Mouse (Mus musculus): Measurements from ENCODE around the gene Kcnj8. TPM values are rescaled to one million over a fixed set of nuclear protein-coding genes. Genes with fewer than 3 reads are reported as not detected.
A peak's percentile ranks its signal among the peaks of the same experiment; 100 is the strongest.
"Not testable (repeated sequence)": the region's sequence is repeated elsewhere in the genome, so short reads cannot be mapped to it uniquely, and the experiment has no call there.

Kcnj8 gene
- polyA plus RNA-seq, 1 experiment = not detected

GRCm38 (mm10) chr6:142533412-142533811 is 38.0 kb downstream of the Kcnj8 start:
- no peaks in the 10 kb centered on the region for H3K36me3 ChIP-seq (replicated peaks; ENCODE audit: low read length)
- H3K9me3 ChIP-seq = peaks cover 7% of the 10 kb centered on the region
- H3K4me1 ChIP-seq = peaks cover 2% of the 10 kb centered on the region; the same call in 1 of the 2 replicates
- no peak overlapping the region for H3K4me3 ChIP-seq (replicated peaks)
- H3K27me3 ChIP-seq (replicated peaks) = no peaks in the 10 kb centered on the region
- no peak for TF ChIP-seq FLI1 (IDR thresholded peaks at IDR 0.05; ENCODE audit: low read length)
- no peak for TF ChIP-seq GATA1 (IDR thresholded peaks at IDR 0.05; ENCODE audit: borderline replicate concordance, low read length)

DNA sequence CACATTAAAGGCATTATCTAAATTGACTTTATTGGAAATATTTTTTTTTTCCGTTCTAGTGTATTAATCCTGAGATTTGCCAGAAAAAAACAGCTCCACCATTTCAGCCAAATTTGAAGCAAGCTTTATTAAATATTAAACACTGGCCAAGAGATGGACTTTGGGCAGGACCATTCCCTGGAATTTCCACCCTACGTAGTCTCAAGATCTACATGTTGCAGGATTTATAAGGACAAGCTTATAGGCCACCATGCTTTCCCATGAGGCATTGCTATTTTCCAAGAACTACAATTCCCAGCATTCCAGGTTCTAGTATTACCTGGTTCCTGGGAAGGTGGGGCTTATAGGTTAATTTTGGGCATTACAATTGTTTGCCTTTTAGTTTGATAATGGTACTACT is 38.7 kb downstream of the Kcnj8 start:
- H3K9me3 ChIP-seq = peaks cover 7% of the 10 kb centered on the region
- no peaks in the 10 kb centered on the region for H3K4me1 ChIP-seq
- no peaks in the 10 kb centered on the region for H3K27me3 ChIP-seq (replicated peaks)
- H3K36me3 ChIP-seq (replicated peaks; ENCODE audit: low read length) = no peaks in the 10 kb centered on the region
- no peak overlapping the region for H3K4me3 ChIP-seq (replicated peaks)
- TF ChIP-seq FLI1 (IDR thresholded peaks at IDR 0.05; ENCODE audit: low read length) = no peak
- TF ChIP-seq GATA1 (IDR thresholded peaks at IDR 0.05; ENCODE audit: borderline replicate concordance, low read length) = no peak

- Histone ChIP-seq H3K4me3 (replicated peaks) (no peak overlapping the region), H3K36me3 (replicated peaks; ENCODE audit: low read length) (no peaks in the 10 kb centered on the region), H3K4me1 (no peaks in the 10 kb centered on the region), H3K27me3 (replicated peaks) (no peaks in the 10 kb centered on the region), H3K9me3 (peaks cover 7% of the 10 kb centered on the region)
- TF ChIP-seq FLI1 (IDR thresholded peaks at IDR 0.05; ENCODE audit: low read length) (no peak), GATA1 (IDR thresholded peaks at IDR 0.05; ENCODE audit: borderline replicate concordance, low read length) (no peak)
These were observed 39.3 kb downstream of the Kcnj8 start for GRCm38 (mm10) chr6:142532141-142532540.

DNA sequence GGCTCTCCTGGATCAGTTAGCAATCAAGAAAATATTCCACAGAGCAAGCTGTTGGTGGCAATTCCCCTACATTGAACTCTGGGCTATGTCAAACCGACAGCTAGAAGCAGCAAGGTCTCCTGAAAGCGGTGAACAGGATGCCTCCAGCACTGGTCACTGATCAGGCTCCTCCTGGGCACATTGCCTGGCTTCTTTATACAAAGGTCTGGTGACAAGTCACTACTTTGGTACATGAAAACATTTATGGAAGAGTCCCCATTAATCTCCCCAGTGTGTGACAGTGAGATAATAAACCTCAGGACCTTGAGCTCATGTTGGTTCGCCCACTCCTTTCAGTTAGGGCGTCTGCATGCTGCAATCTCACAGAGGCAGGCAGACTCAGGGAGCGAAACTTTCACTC is 41.0 kb downstream of the Kcnj8 start:
- H3K9me3 ChIP-seq = peaks cover 7% of the 10 kb centered on the region
- H3K4me3 ChIP-seq (replicated peaks) = no peak overlapping the region
- no peaks in the 10 kb centered on the region; the same call in 1 of the 2 replicates for H3K4me1 ChIP-seq
- no peak for TF ChIP-seq FLI1 (IDR thresholded peaks at IDR 0.05; ENCODE audit: low read length)
- TF ChIP-seq GATA1 (IDR thresholded peaks at IDR 0.05; ENCODE audit: borderline replicate concordance, low read length) = no peak
- H3K27me3 ChIP-seq (replicated peaks) = no peaks in the 10 kb centered on the region
- H3K36me3 ChIP-seq (replicated peaks; ENCODE audit: low read length) = no peaks in the 10 kb centered on the region

- Histone ChIP-seq H3K27me3 (replicated peaks) (no peaks in the 10 kb centered on the region), H3K4me3 (replicated peaks) (no peak overlapping the region), H3K9me3 (peaks cover 6% of the 10 kb centered on the region), H3K4me1 (peaks cover 2% of the 10 kb centered on the region; the same call in 1 of the 2 replicates), H3K36me3 (replicated peaks; ENCODE audit: low read length) (no peaks in the 10 kb centered on the region)
- no peak for TF ChIP-seq GATA1 (IDR thresholded peaks at IDR 0.05; ENCODE audit: borderline replicate concordance, low read length)
- no peak for TF ChIP-seq FLI1 (IDR thresholded peaks at IDR 0.05; ENCODE audit: low read length)
These were observed 41.7 kb downstream of the Kcnj8 start for GRCm38 (mm10) chr6:142529680-142530079.

- peaks cover 5% of the 10 kb centered on the region for H3K27me3 ChIP-seq (replicated peaks)
- TF ChIP-seq FLI1 (IDR thresholded peaks at IDR 0.05; ENCODE audit: low read length) (no peak), GATA1 (IDR thresholded peaks at IDR 0.05; ENCODE audit: borderline replicate concordance, low read length) (no peak)
- H3K9me3 ChIP-seq = no peaks in the 10 kb centered on the region
- peaks cover 7% of the 10 kb centered on the region; the same call in 1 of the 2 replicates for H3K4me1 ChIP-seq
- H3K4me3 ChIP-seq (replicated peaks) = no peak overlapping the region
- no peaks in the 10 kb centered on the region for H3K36me3 ChIP-seq (replicated peaks; ENCODE audit: low read length)
These were observed 43.4 kb downstream of the Kcnj8 start for GRCm38 (mm10) chr6:142527931-142528562.

- peaks cover 7% of the 10 kb centered on the region; the same call in 1 of the 2 replicates for H3K4me1 ChIP-seq
- H3K9me3 ChIP-seq = no peaks in the 10 kb centered on the region
- peaks cover 7% of the 10 kb centered on the region for H3K27me3 ChIP-seq (replicated peaks)
- no peak for TF ChIP-seq FLI1 (IDR thresholded peaks at IDR 0.05; ENCODE audit: low read length)
- H3K36me3 ChIP-seq (replicated peaks; ENCODE audit: low read length) = no peaks in the 10 kb centered on the region
- no peak overlapping the region for H3K4me3 ChIP-seq (replicated peaks)
These were observed 46.6 kb downstream of the Kcnj8 start for GRCm38 (mm10) chr6:142524635-142525308.

GRCm38 (mm10) chr6:142521591-142522110 is 49.8 kb downstream of the Kcnj8 start:
- TF ChIP-seq FLI1 (IDR thresholded peaks at IDR 0.05; ENCODE audit: low read length) = no peak
- no peak for TF ChIP-seq GATA1 (IDR thresholded peaks at IDR 0.05; ENCODE audit: borderline replicate concordance, low read length)
- H3K4me3 ChIP-seq (replicated peaks) = peak overlapping the region; percentile 21

GRCm38 (mm10) chr6:142519110-142519509 is 52.3 kb downstream of the Kcnj8 start:
- Histone ChIP-seq H3K27me3 (replicated peaks) (peaks cover 22% of the 10 kb centered on the region), H3K9me3 (no peaks in the 10 kb centered on the region), H3K4me1 (peaks cover 12% of the 10 kb centered on the region), H3K4me3 (replicated peaks) (peak overlapping the region; percentile 10), H3K36me3 (replicated peaks; ENCODE audit: low read length) (no peaks in the 10 kb centered on the region)
- TF ChIP-seq FLI1 (IDR thresholded peaks at IDR 0.05; ENCODE audit: low read length) (no peak), GATA1 (IDR thresholded peaks at IDR 0.05; ENCODE audit: borderline replicate concordance, low read length) (no peak)

More at GRCm38 (mm10) chr6:142521591-142522110, 49.8 kb downstream of the Kcnj8 start:
- no peaks in the 10 kb centered on the region for H3K9me3 ChIP-seq
- H3K4me1 ChIP-seq = peaks cover 16% of the 10 kb centered on the region
- peaks cover 16% of the 10 kb centered on the region for H3K27me3 ChIP-seq (replicated peaks)
- no peaks in the 10 kb centered on the region for H3K36me3 ChIP-seq (replicated peaks; ENCODE audit: low read length)

DNA sequence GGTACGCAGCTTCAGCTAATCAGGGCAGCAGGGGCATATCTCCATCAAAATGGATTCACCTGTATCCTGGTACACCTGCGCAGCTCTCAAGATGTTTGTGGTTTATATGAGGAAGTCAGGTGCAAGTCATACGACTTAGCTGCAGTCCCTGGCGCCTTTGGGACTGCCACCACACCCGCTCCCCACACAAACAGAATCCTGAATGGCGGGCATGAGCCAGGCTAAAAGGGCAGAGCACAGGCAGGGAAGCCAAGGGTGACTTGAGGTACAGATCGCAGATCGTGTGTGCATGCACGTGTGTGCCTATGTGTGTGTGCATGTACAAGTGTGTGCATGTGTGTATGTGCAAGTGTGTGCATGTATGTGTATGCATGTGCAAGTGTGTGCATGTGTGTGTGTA is 56.0 kb downstream of the Kcnj8 start:
- Histone ChIP-seq H3K4me1 (peaks cover 12% of the 10 kb centered on the region), H3K4me3 (replicated peaks) (peak overlapping the region; percentile 82), H3K27me3 (replicated peaks) (peaks cover 33% of the 10 kb centered on the region)
- H3K36me3 ChIP-seq (replicated peaks; ENCODE audit: low read length); H3K9me3 ChIP-seq: not testable (repeated sequence)
